Mouse (Mus musculus) neural tube, embryonic 13.5 days (tissue): ENCODE results near the gene Hmcn2. TPM values are rescaled to one million over a fixed set of nuclear protein-coding genes. Genes with fewer than 3 reads are reported as not detected.
A peak's percentile ranks its signal among the peaks of the same experiment; 100 is the strongest.

Experiments
- ATAC-seq: fragments of 200-750 bp; cut with Nextera tagmentation; 2 replicates; pipeline ENCODE4 v1.8.0; 2017; ENCODE audit warnings: low read depth, mild to moderate bottlenecking, moderate TSS enrichment, moderate library complexity
- H3K27ac ChIP-seq: fragments of 300-500 bp; sonication (generic); replicated peaks from 2 replicates; pipeline ENCODE4 v1.5.1; 2015; ENCODE audit warnings: moderate library complexity, mild to moderate bottlenecking, inconsistent platforms
- H3K27me3 ChIP-seq: fragments of 300-500 bp; sonication (generic); 2 replicates; pipeline ENCODE4 v1.6.1; 2015; ENCODE audit warnings: mild to moderate bottlenecking, inconsistent platforms
- H3K36me3 ChIP-seq: fragments of 300-500 bp; sonication (generic); 2 replicates; pipeline ENCODE4 v1.6.1; 2015; ENCODE audit warnings: mild to moderate bottlenecking, inconsistent platforms
- H3K4me1 ChIP-seq: fragments of 300-500 bp; sonication (generic); replicated peaks from 2 replicates; pipeline ENCODE4 v1.6.1; 2015; ENCODE audit warnings: inconsistent platforms
- H3K4me2 ChIP-seq: fragments of 300-500 bp; sonication (generic); 2 replicates; pipeline ENCODE4 v1.6.1; 2015; ENCODE audit warnings: inconsistent platforms, mild to moderate bottlenecking, moderate library complexity
- H3K4me3 ChIP-seq: fragments of 300-500 bp; sonication (generic); 2 replicates; pipeline ENCODE4 v1.5.1; 2015; ENCODE audit warnings: mild to moderate bottlenecking, inconsistent platforms
- H3K9ac ChIP-seq: fragments of 300-500 bp; sonication (generic); 2 replicates; pipeline ENCODE4 v1.6.1; 2015; ENCODE audit warnings: moderate library complexity, mild to moderate bottlenecking, inconsistent platforms
- H3K9me3 ChIP-seq: fragments of 300-500 bp; sonication (generic); 2 replicates; pipeline ENCODE4 v1.6.1; 2016; ENCODE audit warnings: inconsistent platforms
- WGBS: fragments of 180-500 bp; shearing (Covaris S2); methylation state at CpG from one replicate; pipeline ENCODE4 v1.1.7; 2015; 5-methylcytosine and 5-hydroxymethylcytosine counted together
- polyA plus RNA-seq: library from polyadenylated mRNA; unstranded; fragments of >200 nt; fragmentation: Nextera tagmentation; extraction: Ambion mirVana; gene quantifications from 2 replicates; pipeline ENCODE4 v1.2.1, GENCODE M21; 2015

Hmcn2 gene
- polyA plus RNA-seq, 1 experiment from 2014 or later, result 0.06 TPM

GRCm38 (mm10) chr2:31284531-31284930 lies 29.7 kb upstream of the Hmcn2 start:
- Histone ChIP-seq H3K9me3 (no peaks in the 10 kb centered on the region), H3K27ac (no peak overlapping the region), H3K9ac (no peak overlapping the region), H3K27me3 (no peaks in the 10 kb centered on the region), H3K4me2 (no peak overlapping the region), H3K36me3 (peaks cover 91% of the 10 kb centered on the region), H3K4me1 (no peaks in the 10 kb centered on the region), H3K4me3 (no peak overlapping the region)
- ATAC-seq, result no peak
- 96% methylated on average over 5 of the region's 5 CpGs for WGBS

- H3K36me3 ChIP-seq, result peaks cover 68% of the 10 kb centered on the region
- no peak for ATAC-seq
- H3K27ac ChIP-seq, result no peak overlapping the region
- WGBS, result 9% methylated on average over 6 of the region's 6 CpGs
- no peaks in the 10 kb centered on the region for H3K9me3 ChIP-seq
- no peaks in the 10 kb centered on the region for H3K27me3 ChIP-seq
- no peak overlapping the region for H3K9ac ChIP-seq
- H3K4me2 ChIP-seq, result no peak overlapping the region
- no peaks in the 10 kb centered on the region for H3K4me1 ChIP-seq
- H3K4me3 ChIP-seq, result no peak overlapping the region
Measured at GRCm38 (mm10) chr2:31291421-31291820, 22.8 kb upstream of the Hmcn2 start.

- Histone ChIP-seq H3K9ac (no peak overlapping the region), H3K4me3 (no peak overlapping the region), H3K27me3 (no peaks in the 10 kb centered on the region), H3K4me2 (no peak overlapping the region), H3K36me3 (peaks cover 34% of the 10 kb centered on the region), H3K9me3 (no peaks in the 10 kb centered on the region), H3K27ac (no peak overlapping the region), H3K4me1 (peaks cover 11% of the 10 kb centered on the region)
- no peak for ATAC-seq
- WGBS, result 1% methylated on average over 4 of the region's 4 CpGs
Measured at GRCm38 (mm10) chr2:31294985-31295384, 19.2 kb upstream of the Hmcn2 start.

- no peak for ATAC-seq
- H3K27ac ChIP-seq, result no peak overlapping the region
Measured at GRCm38 (mm10) chr2:31296395-31296794, 17.8 kb upstream of the Hmcn2 start.

GRCm38 (mm10) chr2:31297602-31298268 lies 16.5 kb upstream of the Hmcn2 start:
- Histone ChIP-seq H3K4me1 (peaks cover 11% of the 10 kb centered on the region), H3K4me2 (peak overlapping the region; percentile 57), H3K36me3 (peaks cover 21% of the 10 kb centered on the region), H3K9me3 (no peaks in the 10 kb centered on the region), H3K27ac (no peak overlapping the region), H3K4me3 (peak overlapping the region; percentile 42), H3K27me3 (no peaks in the 10 kb centered on the region), H3K9ac (peak overlapping the region; percentile 64)
- ATAC-seq, result peak; percentile 83
- 5% methylated on average over 17 of the region's 17 CpGs for WGBS

More at GRCm38 (mm10) chr2:31296395-31296794, 17.8 kb upstream of the Hmcn2 start:
- H3K4me2 ChIP-seq, result no peak overlapping the region
- H3K27me3 ChIP-seq, result no peaks in the 10 kb centered on the region
- peaks cover 28% of the 10 kb centered on the region for H3K36me3 ChIP-seq
- H3K4me1 ChIP-seq, result peaks cover 11% of the 10 kb centered on the region
- no peak overlapping the region for H3K9ac ChIP-seq
- H3K4me3 ChIP-seq, result no peak overlapping the region
- WGBS, result 86% methylated on average over 6 of the region's 6 CpGs
- H3K9me3 ChIP-seq, result no peaks in the 10 kb centered on the region

- Histone ChIP-seq H3K4me2 (peak overlapping the region; percentile 57; the same call in 1 of the 2 replicates), H3K27me3 (no peaks in the 10 kb centered on the region), H3K9me3 (no peaks in the 10 kb centered on the region), H3K9ac (no peak overlapping the region), H3K27ac (no peak overlapping the region), H3K36me3 (peaks cover 11% of the 10 kb centered on the region), H3K4me3 (no peak overlapping the region), H3K4me1 (peaks cover 11% of the 10 kb centered on the region)
- 0 out of 2 replicates have a peak, but pooled peaks have one; percentile 19 for ATAC-seq
- WGBS, result 45% methylated on average over 4 of the region's 4 CpGs
Measured at GRCm38 (mm10) chr2:31298814-31299213, 15.4 kb upstream of the Hmcn2 start.

GRCm38 (mm10) chr2:31299266-31299665 lies 14.9 kb upstream of the Hmcn2 start:
- 27% methylated on average over 4 of the region's 4 CpGs for whole genome bisulfite sequencing
- H3K4me3 ChIP-seq, result no peak overlapping the region
- no peak overlapping the region for H3K9ac ChIP-seq
- no peak overlapping the region for H3K4me2 ChIP-seq
- no peak overlapping the region for H3K27ac ChIP-seq
- peaks cover 7% of the 10 kb centered on the region for H3K36me3 ChIP-seq
- H3K9me3 ChIP-seq, result no peaks in the 10 kb centered on the region
- H3K27me3 ChIP-seq, result no peaks in the 10 kb centered on the region
- peaks cover 11% of the 10 kb centered on the region for H3K4me1 ChIP-seq
- ATAC-seq, result no peak

- 82% methylated on average over 10 of the region's 10 CpGs for WGBS
- H3K36me3 ChIP-seq, result peaks cover 3% of the 10 kb centered on the region; the same call in 1 of the 2 replicates
- H3K4me3 ChIP-seq, result no peak overlapping the region
- no peaks in the 10 kb centered on the region for H3K9me3 ChIP-seq
- H3K4me2 ChIP-seq, result no peak overlapping the region
- H3K9ac ChIP-seq, result no peak overlapping the region
- ATAC-seq, result no peak
- no peak overlapping the region for H3K27ac ChIP-seq
- no peaks in the 10 kb centered on the region for H3K27me3 ChIP-seq
- H3K4me1 ChIP-seq, result peaks cover 11% of the 10 kb centered on the region
Measured at GRCm38 (mm10) chr2:31299996-31300395, 14.2 kb upstream of the Hmcn2 start.

GRCm38 (mm10) chr2:31303177-31303576 lies 11.0 kb upstream of the Hmcn2 start:
- Histone ChIP-seq H3K4me1 (peaks cover 9% of the 10 kb centered on the region), H3K4me3 (no peak overlapping the region), H3K9me3 (no peaks in the 10 kb centered on the region), H3K27me3 (no peaks in the 10 kb centered on the region), H3K9ac (no peak overlapping the region), H3K4me2 (no peak overlapping the region), H3K36me3 (no peaks in the 10 kb centered on the region), H3K27ac (no peak overlapping the region)
- whole genome bisulfite sequencing, result 83% methylated on average over 9 of the region's 9 CpGs
- ATAC-seq, result no peak

GRCm38 (mm10) chr2:31304191-31304590 lies 10.0 kb upstream of the Hmcn2 start:
- no peak for ATAC-seq
- Histone ChIP-seq H3K27me3 (no peaks in the 10 kb centered on the region), H3K4me3 (no peak overlapping the region), H3K9me3 (no peaks in the 10 kb centered on the region), H3K4me1 (no peaks in the 10 kb centered on the region), H3K4me2 (no peak overlapping the region), H3K36me3 (no peaks in the 10 kb centered on the region), H3K27ac (no peak overlapping the region), H3K9ac (no peak overlapping the region)
- WGBS, result 86% methylated on average over 9 of the region's 9 CpGs

GRCm38 (mm10) chr2:31304801-31305665 lies 9.2 kb upstream of the Hmcn2 start:
- Histone ChIP-seq H3K4me2 (no peak overlapping the region), H3K27ac (no peak overlapping the region), H3K27me3 (no peaks in the 10 kb centered on the region), H3K4me1 (no peaks in the 10 kb centered on the region; the same call in 1 of the 2 replicates), H3K36me3 (no peaks in the 10 kb centered on the region), H3K4me3 (no peak overlapping the region), H3K9me3 (no peaks in the 10 kb centered on the region), H3K9ac (no peak overlapping the region)
- WGBS, result 81% methylated on average over 22 of the region's 22 CpGs
- no peak for ATAC-seq

GRCm38 (mm10) chr2:31305684-31306083 lies 8.5 kb upstream of the Hmcn2 start:
- H3K27me3 ChIP-seq, result no peaks in the 10 kb centered on the region; the same call in 1 of the 2 replicates
- H3K27ac ChIP-seq, result no peak overlapping the region
- 51% methylated on average over 4 of the region's 4 CpGs for WGBS
- H3K4me2 ChIP-seq, result no peak overlapping the region
- H3K36me3 ChIP-seq, result no peaks in the 10 kb centered on the region
- H3K4me1 ChIP-seq, result no peaks in the 10 kb centered on the region; the same call in 1 of the 2 replicates
- no peaks in the 10 kb centered on the region for H3K9me3 ChIP-seq
- no peak for ATAC-seq
- H3K9ac ChIP-seq, result no peak overlapping the region
- H3K4me3 ChIP-seq, result no peak overlapping the region
